Mouse (Mus musculus): ENCODE results near the gene Sat2.
A peak's percentile ranks its signal among the peaks of the same experiment; 100 is the strongest.

Gene Sat2

DNA sequence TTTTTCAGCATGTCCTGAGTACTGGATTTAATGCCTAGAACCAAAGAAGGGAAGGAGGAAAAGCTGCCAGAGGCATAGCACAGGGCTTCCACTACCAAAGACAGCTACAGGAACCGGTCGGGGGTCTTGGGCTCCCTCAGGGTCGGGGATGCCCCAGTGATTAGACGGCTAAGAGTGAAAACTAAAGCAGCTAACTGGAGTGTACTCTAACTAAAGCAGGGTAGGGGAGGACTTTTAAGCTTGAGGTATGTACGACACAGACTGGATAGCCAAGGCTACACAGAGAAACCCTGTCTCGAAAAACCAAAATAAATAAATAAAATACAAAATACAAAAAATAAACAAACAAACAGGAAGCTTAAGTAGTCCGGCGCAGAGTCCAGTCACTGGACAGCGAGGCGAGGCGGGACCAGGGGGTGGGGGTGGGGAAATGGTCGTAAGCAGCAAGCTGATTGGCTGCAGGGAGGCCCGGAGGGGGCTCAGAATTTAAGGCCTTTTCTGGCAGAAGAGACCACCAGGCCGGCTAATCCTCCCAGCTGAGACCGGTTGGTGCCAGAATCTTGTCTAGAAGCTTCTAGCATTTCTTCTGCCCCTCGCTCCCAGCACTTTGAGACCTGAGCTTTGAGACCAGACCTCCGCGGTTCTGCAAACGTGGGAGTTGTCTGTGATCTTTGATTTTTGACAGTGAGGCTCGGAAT, at the start of gene Sat2:
TSS of gene Sat2 (plus strand) at position 454 of the 698 bp plus-strand sequence.
- peak; percentile 60 for DNase-seq (ENCODE audit: low read depth, low spot score)

DNA sequence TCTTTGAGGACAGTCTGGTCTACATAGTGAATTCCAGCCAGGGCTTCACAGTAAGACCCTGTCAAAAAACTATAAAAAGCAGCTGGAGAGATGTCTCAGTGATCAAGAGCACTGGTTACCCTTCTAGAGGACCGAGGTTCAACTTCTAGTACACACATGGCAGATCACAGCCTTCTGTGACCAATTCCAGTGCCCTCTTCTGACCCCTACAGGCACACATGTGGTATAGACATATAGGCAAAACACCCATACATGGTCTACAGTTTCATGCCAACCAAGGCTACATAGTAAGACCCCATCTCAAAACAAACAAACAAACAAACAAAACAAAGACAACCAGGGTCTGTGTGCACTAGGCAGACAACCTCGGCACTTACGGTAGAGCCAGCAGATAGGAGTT, 46.6 kb upstream of the Sat2 start:
- DNase-seq (ENCODE audit: low read depth, low spot score), result no peak

- DNase-seq (ENCODE audit: low read depth, low spot score), result no peak
Observed at GRCm38 (mm10) chr11:69576307-69576706, 45.5 kb upstream of the Sat2 start.

GRCm38 (mm10) chr11:69578301-69578700, 43.5 kb upstream of the Sat2 start:
- no peak for DNase-seq (ENCODE audit: low read depth, low spot score)

DNA sequence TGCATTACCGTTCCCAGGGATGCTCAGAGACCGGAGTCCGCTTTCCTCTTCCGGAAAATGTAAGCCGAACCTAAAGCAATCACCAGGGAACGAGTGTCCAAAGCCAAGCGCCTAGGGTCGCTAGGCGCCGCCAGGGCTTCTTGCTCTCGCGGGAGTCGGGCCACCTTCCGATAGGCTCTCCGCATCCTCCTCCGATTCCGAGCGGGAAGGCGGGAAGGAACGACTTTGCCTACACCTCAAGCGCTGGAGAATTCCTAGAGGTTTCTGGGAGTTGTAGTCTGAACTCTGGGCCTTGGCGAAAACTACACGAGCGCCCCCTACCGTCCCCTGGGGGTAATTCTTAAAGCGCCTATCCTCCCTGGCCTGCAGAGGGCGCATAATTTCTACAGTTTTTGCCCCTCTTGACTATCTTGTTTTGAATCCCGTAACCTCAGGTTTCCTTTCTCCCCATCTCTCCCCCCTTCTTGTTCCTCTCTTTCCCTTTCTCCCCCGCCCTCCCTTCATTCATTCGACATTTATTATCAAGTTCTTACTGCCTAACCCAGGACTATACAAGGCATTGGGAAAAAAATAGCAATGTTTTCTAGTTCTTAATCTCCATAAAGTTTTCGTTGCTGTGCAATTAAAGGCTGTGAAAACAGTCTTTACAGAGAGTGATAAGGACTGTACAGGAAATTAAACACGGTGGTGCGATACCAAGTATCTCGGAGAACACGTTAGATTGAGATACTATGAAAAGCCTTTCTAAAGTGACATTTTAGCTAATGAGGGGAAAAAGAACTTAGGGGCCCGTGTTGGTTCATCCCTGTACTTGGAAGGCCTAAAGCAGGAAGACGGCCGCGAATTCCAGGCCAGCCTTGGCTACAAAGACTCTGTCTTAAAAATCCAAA, 42.5 kb upstream of the Sat2 start:
- peak; percentile 98 for DNase-seq (ENCODE audit: low read depth, low spot score)

DNA sequence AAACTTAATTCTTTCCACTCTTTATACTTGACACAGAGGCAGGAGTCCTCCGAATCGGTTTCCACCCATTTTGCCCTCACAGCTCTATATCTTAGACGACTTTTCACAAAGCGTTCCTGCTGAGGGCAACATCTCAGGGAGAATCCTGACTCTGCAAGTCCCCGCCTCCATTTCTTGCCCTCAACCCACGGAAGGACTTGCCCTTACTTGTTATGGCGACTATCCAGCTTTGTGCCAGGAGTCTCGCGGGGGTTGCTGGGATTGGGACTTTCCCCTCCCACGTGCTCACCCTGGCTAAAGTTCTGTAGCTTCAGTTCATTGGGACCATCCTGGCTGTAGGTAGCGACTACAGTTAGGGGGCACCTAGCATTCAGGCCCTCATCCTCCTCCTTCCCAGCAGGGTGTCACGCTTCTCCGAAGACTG, 41.7 kb upstream of the Sat2 start, which contains the start of the genes Wrap53 and Trp53:
TSS of gene Wrap53 (minus strand) at position 165 of the 424 bp plus-strand sequence.
TSS of gene Trp53 (plus strand) at position 269 of the 424 bp plus-strand sequence.
- DNase-seq (ENCODE audit: low read depth, low spot score), result peak; percentile 93

DNA sequence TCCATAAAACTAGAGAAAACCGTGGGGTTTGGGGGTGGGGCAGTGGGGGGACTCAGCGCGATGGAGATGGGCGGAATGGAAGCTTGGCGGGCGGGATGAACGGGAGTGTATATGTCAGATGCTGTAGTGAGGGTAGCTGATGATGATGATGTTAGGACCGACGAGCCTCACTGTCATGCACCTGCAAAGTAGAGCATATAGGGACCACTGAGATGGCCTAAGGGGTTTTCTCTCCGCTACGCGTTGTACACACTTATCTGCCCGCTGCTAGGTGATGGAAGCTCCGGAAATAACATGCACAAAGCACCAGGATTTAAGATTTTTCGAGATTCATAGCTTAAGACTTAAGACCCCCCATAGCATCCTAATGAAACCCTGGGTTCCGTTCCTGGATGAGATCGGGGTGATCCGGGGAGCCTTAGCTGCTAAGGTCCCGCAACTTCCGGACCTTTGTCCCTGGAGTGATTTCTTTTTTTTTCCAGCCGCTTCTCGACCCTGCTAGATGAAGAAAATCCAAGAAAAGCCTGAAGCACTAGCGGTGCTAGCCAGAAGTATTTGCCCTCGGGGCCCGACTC, 41.2 kb upstream of the Sat2 start:
- no peak for DNase-seq (ENCODE audit: low read depth, low spot score)

GRCm38 (mm10) chr11:69581147-69581688, 40.6 kb upstream of the Sat2 start:
- DNase-seq (ENCODE audit: low read depth, low spot score), result peak; percentile 95

DNA sequence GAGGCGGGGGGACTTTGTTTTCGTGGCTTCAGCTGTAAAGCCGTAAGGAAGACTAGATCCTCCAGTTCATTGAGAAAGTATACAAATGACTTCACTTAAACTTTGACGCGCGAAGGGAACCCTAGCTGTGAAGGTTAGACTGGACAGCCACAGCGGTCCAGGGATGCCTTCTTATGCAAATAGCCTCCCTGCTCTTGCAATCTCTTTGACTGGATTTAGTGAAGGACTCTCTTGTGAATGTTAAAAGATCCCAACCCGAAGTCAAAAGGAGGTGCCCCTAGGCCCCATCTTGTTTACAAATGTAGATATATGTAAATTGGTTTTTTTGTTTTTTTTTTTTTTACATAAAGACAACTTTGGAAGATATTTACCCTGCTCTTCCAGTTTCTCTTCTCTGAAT, 40.0 kb upstream of the Sat2 start:
- DNase-seq (ENCODE audit: low read depth, low spot score), result no peak

- no peak for DNase-seq (ENCODE audit: low read depth, low spot score)
Observed at GRCm38 (mm10) chr11:69582230-69582805, 39.5 kb upstream of the Sat2 start.

DNA sequence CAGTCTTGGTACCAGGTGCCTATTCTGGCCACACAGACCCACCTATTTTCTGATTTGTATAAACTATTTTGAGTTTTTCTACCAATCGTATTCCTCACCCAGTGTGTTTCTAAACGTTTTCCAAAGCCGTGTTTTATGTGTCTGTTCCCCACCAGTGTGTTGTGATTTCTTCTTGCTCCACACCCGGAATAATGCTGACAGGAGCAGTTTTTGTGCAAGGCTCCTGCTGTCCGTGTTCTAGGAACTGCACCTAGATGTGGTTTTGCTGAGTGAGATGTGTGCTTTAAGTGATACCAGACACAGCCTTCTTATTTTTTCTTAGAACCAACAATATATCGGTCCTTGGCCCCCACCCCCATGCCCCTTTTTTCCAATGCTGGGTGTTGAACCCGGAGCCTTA, 37.8 kb upstream of the Sat2 start:
- no peak for DNase-seq (ENCODE audit: low read depth, low spot score)

GRCm38 (mm10) chr11:69584937-69585336, 36.9 kb upstream of the Sat2 start:
- DNase-seq (ENCODE audit: low read depth, low spot score), result no peak

GRCm38 (mm10) chr11:69585718-69586325, 36.0 kb upstream of the Sat2 start:
- no peak for DNase-seq (ENCODE audit: low read depth, low spot score)

DNA sequence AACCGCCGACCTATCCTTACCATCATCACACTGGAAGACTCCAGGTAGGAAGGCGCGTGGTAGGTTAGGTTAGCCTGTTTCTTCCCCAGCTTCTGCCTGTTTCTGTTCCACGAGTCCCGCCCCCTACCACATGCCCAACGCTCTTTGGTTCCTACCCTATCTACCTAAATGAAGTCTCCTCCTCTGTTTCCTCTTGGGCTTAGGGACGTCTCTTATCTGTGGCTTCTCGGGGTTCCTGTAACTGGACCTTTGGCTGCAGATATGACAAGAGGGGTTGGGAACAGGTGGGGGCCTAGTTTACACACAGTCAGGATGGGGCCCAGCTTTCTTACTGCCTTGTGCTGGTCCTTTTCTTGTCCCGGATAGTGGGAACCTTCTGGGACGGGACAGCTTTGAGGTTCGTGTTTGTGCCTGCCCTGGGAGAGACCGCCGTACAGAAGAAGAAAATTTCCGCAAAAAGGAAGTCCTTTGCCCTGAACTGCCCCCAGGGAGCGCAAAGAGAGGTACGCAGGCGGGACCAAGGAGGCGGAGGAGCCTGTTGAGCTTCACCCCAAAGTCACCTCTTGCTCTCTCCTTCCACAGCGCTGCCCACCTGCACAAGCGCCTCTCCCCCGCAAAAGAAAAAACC, 32.5 kb upstream of the Sat2 start:
- no peak for DNase-seq (ENCODE audit: low read depth, low spot score)

DNA sequence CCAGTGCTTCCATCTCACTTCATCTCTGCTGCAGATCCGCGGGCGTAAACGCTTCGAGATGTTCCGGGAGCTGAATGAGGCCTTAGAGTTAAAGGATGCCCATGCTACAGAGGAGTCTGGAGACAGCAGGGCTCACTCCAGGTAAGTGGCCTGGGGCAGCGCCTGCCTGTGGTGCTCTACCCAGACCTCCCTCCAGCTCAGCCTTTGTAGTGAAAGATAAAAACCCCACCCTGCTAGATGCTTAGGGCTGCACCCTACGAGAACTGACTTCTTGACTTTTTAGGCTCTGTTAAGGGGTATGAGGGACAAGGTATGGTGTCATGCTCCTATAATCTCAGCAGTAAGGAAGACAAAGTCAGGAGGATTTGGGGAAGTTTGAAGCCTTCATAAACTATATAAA, 31.2 kb upstream of the Sat2 start:
- no peak for DNase-seq (ENCODE audit: low read depth, low spot score)

GRCm38 (mm10) chr11:69591424-69591823, 30.4 kb upstream of the Sat2 start:
- no peak for DNase-seq (ENCODE audit: low read depth, low spot score)

- DNase-seq (ENCODE audit: low read depth, low spot score), result no peak
Observed at GRCm38 (mm10) chr11:69591899-69592637, 29.8 kb upstream of the Sat2 start.

DNA sequence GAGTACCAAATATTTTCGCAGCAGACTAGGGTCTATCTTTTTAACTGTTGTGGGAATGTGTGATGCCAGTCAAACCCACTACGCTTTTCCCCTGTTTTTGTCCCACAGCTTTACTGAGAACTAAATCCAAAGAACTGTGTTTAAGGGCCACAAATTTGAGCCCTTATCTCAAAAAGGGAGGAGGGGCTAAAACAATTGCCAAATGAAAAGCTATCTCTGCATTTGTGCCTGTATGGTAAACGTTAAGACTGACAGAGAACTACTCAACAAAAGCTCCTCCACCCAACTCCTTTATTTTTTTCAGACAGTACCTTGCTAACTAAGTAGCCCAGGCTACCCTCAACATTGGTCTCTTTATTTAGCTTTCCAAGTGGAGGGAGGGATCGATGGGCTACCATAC, 29.0 kb upstream of the Sat2 start:
- DNase-seq (ENCODE audit: low read depth, low spot score), result no peak

GRCm38 (mm10) chr11:69594853-69595252, 27.0 kb upstream of the Sat2 start:
- no peak for DNase-seq (ENCODE audit: low read depth, low spot score)

- no peak for DNase-seq (ENCODE audit: low read depth, low spot score)
Observed at GRCm38 (mm10) chr11:69599436-69599835, 22.4 kb upstream of the Sat2 start.

Data from telencephalon, adult 2 months (tissue).